Mouse (Mus musculus) right cerebral cortex, postnatal 25 days (tissue): ENCODE results near the gene Cfap299.
"Not testable (repeated sequence)": the region's sequence is repeated elsewhere in the genome, so short reads cannot be mapped to it uniquely, and the experiment has no call there.

Experiments
- DNase-seq: peaks from one replicate; pipeline ENCODE4 v3.0.0; 2022

The Cfap299 gene

DNA sequence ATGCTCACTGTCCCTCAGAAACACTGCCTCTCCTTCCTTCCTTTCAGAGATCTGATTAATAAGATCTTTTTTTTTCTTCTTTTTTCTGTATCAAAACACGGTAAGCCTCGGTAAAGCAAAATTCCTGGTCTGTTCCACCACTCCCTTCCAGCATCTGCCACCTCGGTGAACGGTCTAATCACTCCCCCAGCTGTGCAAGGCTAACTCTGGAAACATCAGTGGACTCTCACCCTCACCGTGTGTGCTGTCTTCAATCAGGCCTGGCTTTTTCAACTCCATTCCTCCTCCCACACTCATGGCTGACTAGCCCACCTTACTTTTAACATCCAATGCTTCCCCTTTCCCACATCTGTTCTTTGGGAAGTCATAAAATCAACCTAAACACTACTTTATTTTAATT, 221.2 kb downstream of the Cfap299 start:
- no peak for DNase-seq

DNA sequence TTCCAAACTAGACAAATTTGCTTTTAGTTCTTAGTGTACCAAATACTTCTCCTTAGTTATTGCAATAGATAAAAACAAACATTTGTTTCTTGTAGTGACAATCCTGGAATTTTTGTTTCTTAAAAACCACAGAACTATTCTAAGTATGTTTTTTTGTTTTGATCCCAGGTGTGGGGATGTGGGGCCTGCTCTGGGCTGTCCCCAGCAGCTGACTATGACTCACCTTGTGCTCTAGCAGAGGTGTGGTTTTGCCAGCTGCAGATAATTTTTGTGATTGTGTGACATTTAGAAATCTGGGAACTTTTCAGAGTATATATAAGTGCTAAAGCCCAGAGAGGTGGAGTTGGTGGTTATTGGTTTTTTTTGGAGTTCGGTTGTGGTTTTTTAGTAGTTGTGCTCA, 221.8 kb downstream of the Cfap299 start:
- no peak for DNase-seq

DNA sequence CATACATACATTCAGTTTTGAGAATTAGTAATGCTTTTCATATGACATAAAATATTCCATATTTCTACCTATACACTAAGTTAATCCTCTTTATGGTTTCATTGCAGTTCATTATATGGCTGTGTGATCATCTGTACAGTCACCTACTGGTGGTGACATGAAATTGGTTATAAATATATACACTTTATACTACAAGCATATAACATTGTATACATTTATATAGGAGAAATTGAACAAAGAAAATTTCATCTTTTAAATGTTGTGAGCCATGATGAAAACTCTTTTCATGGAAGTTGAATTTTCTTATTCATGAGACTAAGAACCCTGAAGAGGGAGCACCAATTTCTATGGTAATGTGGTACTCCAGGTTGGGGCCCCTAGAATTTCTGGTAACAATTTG, 223.3 kb downstream of the Cfap299 start, which contains the start of gene Gm11111:
TSS of gene Gm11111 (plus strand) at position 301 of the 400 bp plus-strand sequence.
- DNase-seq, result no peak

DNA sequence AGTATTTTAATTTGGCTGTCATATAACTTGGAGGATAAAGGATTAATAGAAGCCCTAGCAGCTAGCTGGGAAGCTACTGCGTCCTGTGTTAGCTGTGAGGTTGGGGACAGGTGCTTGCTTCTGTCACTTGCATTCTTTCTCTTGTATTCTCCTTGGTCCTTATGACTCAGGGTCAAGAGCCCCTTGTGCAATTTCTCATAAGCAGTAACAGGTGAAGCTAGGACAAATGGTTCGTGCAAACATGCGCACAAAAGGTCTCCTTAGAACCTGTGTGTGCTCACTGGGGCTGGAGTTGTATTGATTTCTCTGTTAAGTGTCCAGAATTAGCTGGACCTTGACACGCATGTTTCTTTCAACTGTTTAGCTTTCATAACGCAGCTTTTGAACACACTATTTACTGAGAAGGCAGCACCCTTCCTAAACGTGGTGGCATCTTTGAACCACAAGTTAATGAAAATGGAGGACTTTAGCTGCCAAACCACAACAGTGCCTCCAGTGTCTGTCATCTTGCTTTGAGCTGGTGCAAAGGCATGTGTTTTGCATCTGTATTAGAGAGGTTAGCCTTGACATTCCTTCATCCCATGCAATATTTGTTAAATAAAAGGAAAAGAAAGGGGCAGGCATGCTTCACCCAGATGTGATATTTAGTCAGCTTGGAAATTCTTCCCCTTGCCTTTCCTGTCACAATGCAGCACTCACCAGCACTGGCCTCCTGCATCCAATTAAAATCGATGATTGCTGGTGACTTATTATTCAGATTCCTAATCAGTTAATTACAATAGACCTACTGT, 223.9 kb downstream of the Cfap299 start:
- DNase-seq, result no peak

DNA sequence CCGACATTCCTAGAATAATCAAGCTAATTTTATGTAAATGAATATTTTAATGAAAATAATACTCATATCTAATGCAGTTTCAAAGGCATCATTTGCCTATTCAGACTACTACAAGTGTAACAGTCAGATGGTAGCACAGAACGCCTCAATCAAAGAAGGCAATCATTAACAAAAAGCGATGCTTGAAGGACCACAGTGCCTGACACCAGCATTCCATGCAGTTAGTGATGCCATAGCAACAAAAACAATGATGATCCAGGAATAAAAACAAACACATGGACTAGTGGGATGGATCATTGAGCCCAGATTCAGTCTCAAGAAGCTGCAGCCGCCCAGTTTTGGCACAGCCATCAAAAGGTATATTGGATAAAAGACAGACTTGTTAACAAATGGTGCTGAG, 232.2 kb downstream of the Cfap299 start:
- no peak for DNase-seq

DNA sequence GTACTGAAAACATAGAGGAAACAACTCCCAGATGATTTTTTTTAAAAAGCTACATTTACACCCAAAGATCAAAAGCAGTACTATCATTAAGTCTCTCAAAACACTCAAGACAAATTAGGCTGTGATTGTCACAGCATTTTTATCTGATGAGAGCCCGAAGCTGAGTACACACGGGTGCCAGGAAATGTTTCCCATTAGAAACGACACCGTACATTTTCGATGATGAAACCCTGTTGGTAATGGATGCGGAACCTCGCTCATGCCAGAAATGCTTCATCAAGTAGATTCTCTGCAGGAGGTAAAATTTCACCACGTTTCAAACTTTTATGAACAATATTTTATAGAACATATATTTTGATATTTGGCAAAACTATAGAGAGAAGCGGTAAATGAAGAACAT, 233.7 kb downstream of the Cfap299 start:
- no peak for DNase-seq

DNA sequence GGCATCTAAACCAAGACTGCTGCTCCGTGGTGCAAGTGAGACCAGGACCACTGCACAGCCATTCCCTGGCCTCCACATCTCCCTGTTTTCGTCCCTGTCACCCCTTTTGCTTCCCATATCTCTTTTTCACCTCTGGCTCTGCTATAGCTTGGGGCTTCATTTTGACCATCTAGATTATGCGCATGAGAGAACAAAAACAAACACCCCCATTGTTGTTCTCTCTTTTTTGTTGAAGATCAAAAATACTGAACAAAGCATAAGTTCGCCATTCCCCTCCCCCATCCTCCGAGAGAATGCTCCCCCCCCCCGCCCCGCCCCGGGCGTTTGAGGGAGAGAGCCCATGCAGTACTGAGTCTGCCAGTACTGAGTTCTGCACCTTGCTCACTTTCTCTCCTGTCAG, 234.7 kb downstream of the Cfap299 start:
- DNase-seq, result no peak

DNA sequence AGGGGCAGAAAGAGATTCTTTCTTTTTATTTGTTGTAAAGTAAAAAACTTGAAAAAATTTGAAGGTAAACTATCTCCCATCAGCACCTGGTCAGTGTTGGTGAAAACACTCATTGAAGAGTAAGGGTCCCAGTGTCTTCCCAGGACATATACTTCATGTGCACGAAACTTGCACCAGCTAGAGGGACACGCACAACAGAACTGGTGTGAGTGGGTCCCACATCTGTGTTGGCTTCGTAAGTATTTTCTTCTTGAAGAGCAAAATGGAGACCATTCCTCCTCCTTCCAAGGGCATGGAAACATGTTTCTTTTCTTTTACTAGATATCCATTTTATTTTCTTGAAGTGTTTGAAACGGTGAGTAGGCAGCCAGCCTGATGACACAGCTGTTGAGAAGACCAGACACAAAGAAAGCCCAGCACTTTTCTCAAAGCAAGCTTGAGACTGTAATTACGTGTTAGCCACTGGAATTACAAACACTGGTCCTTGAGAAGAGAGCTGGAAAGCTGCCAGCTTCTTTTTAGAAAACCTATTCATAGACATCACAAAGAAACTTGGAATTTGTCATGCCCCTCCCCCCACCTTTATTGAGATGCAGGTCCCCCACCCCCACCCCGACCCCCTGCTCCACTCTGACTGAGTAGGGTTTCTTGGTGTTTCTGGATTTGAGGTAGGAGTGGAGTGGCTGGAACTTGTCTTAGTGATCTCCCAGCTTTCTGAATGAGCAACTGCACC, 237.5 kb downstream of the Cfap299 start:
- DNase-seq, result no peak

DNA sequence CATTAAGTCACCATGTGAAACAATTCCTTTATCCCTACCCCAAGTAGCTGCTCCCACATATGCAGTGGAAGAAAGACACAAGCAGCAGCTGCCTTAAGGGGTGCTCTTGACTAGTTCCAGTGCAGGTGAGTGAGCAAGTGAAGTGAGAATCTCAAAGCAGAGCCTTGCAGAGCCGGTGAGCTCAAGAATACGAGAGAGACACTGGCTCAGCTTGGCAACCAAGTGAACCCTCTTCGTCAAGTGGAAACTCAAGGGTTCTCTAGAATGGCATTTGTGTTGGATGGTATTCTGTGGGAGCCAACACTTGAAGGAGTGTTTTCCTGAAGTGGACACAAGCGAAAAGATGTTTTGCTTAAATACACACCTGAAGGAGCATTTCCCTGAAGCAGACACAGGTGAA, 239.4 kb downstream of the Cfap299 start:
- no peak for DNase-seq

DNA sequence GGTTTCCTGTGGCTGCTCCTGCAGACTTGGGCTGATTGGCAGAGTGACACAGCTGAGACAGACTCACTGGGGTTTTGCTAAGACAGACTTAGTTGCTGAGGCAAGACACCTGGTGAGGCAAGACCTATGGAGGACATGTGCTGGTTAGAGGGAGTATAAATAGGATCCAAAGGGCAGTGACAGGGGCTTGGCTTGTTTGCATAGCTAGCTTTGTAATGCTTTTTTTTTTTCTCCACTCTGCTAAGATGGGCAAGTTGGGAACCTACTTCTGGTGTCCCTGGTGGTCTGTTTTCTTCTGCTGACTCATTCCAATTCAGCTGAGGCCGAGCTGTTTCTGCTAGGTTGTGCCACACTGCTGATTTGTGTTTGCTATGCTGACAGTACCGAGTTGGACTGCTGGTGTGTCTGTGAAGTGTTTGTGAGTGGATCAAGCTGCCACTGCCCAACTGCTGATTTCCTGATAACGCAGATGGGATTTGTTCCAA, 240.0 kb downstream of the Cfap299 start:
- no peak for DNase-seq

DNA sequence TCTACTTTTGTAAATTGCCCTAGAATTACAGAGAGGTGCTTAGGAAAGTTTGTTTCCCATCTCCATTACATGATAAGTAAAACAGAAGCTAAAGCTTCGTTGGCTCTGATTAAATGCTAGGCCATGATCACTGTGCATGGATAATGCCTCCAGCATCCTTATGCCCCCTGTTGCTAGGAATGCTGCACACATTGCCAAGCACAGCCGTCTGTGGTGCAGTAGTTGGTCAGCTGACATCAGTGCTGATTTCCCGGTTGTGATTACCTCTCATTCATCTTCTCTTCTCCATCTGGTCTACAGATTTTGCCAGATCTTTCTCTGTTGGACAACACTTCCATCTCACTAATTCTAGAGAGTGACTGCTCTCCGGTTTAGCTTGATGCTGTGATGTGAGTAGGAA, 243.3 kb downstream of the Cfap299 start:
- no peak for DNase-seq

DNA sequence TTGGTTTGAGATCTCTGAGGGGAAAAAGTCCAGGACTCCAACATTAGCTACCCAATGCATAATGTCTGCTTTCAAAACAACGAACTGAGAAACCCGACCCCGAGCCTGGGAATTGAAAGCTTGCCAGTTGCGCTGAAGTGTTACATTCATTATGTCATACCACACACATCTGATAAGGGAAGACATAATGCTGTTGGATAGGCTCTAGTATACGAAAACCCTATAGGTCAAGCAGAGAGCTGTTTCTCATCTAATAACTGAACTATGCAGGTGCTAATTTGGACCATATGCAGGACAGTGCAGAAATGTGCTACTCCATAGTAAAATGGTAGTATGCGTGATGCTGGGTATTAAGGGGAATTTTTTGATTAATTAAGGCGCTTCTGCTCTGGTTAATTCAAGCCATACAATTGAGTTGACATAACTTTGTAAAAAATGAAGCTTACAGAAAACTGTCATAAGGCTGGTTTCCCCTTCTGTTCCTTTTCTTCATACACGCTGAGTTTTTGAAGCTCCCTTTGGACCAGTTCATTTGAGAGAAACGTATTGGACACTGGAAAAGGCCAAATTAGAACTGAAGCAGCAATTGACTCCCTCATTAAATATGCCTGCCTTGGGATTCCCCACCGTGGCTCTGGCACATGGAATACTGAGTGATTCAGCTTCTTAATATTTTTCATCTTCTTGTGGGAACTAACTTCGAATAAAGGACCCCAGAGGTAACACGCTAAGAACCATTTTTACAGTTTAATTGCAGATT, 245.8 kb downstream of the Cfap299 start:
- DNase-seq, result no peak

DNA sequence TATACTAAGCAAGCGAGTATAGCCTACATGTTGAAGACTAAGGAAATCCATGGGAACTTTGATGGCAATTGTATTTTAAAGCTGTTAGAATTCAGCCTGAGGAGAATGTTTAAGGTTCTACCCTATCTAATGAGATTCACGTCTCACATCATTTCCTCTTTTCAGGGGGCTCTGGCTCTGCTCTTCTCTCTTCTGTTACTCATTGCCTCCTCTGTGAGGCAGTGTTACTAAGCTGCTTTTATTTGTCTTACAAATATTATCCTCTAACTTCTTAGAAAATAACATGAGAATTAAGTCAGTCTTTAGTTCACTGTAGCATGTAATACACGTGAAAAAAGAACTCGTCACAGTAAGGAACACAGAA, 246.3 kb downstream of the Cfap299 start:
- no peak for DNase-seq

DNA sequence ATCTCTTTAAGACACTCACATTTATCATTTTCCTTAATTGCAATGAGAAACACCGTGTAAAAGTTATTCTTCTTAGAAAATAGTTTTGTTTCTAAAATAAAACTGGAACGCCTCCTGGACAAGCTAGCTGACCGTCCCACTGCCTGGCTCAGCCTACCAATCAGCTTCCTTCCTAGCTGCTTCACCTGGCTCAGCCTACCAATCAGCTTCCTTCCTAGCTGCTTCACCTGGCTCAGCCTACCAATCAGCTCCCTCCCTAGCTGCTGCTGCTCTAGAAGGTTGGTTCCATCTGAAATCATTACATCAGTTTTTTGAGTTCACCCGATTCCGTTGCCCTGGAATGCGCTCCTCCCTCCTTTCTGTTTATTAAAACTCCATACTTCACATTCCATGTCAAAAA, 247.4 kb downstream of the Cfap299 start:
- DNase-seq, result not testable (repeated sequence)

DNA sequence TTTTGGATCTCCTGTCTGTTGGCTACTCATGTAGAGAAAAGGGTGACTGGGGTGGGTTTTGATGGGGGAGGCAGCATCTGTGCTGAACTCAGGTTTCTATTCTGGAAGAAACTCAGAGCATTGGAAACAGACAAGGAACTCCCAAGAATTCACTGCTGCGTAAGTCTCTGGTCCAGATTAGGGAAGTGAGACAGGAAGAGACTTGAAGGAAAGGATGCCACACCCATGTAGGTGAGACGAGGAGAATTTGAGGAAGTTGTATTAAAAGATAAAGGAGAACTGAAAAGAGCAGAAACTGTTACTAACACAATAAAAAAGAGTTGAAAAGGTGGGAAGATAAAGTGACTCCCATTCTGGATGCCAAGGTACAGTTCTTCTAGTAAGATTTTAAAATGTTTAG, 249.3 kb downstream of the Cfap299 start:
- no peak for DNase-seq

DNA sequence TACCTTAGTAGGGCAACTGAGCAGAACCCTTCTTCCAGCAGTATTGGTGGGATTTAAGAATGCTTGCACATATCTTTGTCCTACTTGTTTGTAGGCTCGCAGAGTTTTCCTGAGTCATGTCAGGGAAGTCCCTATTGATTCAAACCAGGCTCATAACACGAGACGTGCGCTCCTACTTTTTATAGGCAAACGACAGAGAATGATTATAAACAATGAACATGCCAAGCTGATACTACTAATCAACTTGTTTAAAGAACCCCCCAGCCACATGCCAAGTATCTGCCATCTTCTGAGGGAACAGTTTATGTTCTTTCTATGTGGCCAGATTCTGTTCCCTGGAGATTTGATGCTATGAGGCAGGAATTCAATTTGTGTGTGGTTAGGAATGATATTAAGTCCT, 251.7 kb downstream of the Cfap299 start:
- no peak for DNase-seq

DNA sequence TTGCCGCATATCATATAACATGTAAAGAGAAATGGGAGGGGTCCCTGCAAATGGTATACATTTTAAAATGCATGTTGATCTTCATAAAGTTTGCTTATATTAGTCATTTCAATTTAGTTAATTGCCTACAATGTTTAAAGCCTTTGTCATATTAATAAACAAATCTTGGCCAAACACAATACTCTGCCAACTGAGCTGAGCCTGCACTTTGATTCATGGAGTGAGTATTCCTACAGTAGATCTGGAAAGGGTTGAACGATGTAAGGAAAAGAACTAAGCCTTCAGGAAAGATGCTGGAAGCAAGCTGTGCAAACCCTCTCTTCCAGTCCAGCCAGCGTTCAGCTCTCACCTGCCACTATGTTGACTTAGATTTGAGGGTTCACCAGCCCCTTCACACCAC, 252.9 kb downstream of the Cfap299 start:
- no peak for DNase-seq

DNA sequence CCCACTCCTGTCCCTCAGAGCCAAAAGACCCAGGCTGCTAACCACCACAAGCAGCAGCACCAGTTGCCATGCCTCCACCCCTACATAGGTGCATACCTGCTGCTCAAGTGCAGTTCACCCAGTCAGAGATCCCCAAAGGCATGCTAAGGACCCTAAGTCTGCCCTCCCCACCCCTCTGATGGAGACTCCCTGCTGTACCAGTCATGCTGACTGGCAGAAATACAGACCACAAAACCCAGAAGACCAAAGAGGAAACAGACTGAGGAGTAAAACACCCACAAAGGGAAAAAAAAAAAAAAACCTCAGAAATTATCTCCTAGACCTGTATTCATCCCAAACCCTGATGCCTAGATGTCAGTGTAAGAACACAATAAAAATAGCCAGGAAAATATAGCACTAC, 256.8 kb downstream of the Cfap299 start:
- no peak for DNase-seq

DNA sequence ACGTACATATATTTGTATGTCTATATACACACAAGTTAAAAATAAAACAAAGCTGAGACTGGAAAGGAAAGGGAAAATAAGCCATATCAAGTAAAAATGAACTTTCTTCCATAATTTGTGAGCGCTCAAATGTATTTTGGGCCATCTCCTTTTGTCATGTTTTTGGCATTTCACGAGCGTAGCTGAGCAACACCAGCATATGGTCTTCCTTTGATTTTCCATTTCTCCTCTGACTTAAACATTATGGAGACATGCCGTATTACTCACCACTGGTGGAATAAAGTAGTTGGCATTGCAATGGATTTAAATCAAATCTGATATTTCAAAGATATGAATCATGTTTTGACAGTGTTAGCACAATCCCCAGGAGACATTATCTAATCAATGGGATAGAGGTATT, 284.4 kb downstream of the Cfap299 start:
- no peak for DNase-seq

DNA sequence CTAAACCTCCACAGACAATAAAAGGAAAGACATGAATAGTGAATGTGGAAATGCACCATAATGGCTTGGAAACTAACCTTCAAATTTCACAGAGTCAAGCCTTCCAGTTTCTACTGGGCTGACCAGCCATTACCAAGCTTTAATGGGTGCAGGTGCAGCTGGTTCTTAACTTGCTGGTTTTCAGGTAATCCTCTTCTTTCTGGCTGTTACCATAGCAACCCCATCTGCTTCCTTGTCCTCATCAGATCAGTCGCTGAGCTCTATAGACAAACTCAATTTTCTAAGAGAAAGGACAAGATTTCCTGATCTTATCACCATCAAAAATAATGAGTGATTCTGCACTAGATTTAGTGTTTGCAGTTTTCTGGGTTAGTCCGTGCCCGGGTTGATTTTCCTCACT, 287.8 kb downstream of the Cfap299 start:
- no peak for DNase-seq

DNA sequence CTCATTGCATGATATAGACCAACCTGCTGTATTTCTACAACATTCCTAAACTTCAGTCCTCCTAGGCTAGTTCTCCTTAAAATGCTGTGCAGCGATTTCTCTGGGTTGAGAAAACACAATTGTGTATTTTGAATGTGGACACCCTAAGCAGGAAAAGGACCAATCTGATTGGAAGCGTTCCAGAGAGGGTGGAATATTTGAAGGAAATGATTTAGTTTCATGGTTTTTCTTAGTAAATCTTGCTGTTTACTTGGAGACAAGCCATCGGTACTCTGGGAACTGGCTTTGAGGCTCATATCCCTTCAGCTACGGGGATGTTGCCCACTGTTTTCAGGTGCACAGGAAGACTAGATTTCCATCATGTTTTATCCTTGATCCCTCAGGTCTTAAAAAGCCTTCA, 288.3 kb downstream of the Cfap299 start:
- no peak for DNase-seq

DNA sequence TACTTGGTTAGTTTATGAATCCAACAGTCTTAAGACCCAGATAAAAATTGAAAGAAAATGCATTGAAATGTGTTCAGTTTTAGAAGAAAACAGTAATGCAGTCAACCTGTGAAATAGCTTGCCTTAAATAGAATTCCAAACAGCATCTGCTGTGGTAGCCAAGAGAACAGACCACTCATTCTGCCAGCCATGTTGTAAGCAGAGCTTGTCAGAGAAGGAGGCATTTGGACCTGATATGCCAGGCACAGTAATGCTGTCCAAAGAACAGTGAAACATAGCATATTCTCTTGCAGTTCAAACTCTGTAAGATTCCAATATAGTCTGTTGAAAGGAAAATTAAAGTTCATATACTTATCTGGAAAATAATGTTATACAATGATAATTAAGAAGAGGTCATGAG, 321.2 kb downstream of the Cfap299 start:
- no peak for DNase-seq

DNA sequence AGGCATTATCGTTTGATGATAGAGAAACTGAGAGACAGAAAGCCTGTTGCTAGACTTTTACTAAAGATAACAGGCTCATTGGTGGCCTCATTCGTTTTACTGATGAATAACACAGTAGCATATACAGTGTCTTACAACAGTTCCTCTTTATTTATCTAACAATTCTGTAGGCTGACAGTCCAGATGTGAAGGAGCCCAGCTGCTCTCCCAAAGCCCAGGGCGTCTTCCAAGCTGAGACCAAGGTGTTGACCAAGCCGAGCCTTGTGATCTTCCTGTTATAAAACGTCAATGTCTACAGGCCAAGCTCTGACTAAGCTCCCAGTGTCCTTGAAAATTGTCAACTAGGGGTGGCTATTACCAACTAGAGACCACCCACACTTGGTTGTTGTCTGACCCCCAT, 321.9 kb downstream of the Cfap299 start:
- no peak for DNase-seq

DNA sequence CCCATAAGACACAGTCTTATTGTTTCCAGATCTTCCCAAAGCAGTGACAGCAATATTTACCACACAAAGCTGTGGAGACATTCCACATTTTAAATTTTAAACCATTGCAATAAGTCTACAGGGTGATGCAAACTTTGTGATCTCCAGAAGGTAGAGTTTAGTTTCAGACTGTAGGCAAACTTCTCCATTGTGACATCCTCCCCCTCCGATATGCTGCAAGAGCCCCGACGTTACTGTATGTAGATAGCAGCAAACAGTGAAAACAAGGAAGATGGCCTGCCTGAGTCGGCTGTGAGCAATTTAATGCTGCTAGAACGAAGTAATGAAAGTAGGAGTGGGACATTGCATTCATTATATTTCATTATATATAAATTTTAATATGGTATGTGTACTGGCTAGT, 359.1 kb downstream of the Cfap299 start:
- no peak for DNase-seq
